Mouse (Mus musculus) thymus, postnatal 0 days (tissue): ENCODE measurements at regions not wholly inside any gene's neighbourhood (a gene's known extent, or its start where the extent isn't known, plus 50 kb on each side); places are given as distances from the start of the nearest gene placed in this dataset.

Source experiments
- DNase-seq: peaks from one replicate; pipeline ENCODE4 v3.0.0-alpha.2; 2015; ENCODE audit warnings: low spot score

GRCm38 (mm10) chr5:118380052-118380421 is 135.0 kb downstream of the 2410131K14Rik start:
- DNase-seq, result no peak

GRCm38 (mm10) chr5:118380422-118381293 is 135.6 kb downstream of the 2410131K14Rik start:
- DNase-seq, result peak; percentile 39

- DNase-seq, result peak; percentile 64
Measured at GRCm38 (mm10) chr5:118381294-118381675, 136.3 kb downstream of the 2410131K14Rik start.

- no peak for DNase-seq
Measured at GRCm38 (mm10) chr5:118386126-118386525, 141.1 kb downstream of the 2410131K14Rik start.

- no peak for DNase-seq
Measured at GRCm38 (mm10) chr5:118388419-118388818, 143.4 kb downstream of the 2410131K14Rik start.

GRCm38 (mm10) chr5:118390691-118391373 is 145.8 kb downstream of the 2410131K14Rik start:
- no peak for DNase-seq

GRCm38 (mm10) chr5:118392932-118393487 is 148.0 kb downstream of the 2410131K14Rik start:
- DNase-seq, result no peak

- no peak for DNase-seq
Measured at GRCm38 (mm10) chr5:118394051-118394450, 149.0 kb downstream of the 2410131K14Rik start.

- DNase-seq, result no peak
Measured at GRCm38 (mm10) chr5:118396004-118396725, 151.1 kb downstream of the 2410131K14Rik start.

GRCm38 (mm10) chr5:118400926-118401325 is 155.9 kb downstream of the 2410131K14Rik start:
- no peak for DNase-seq

- DNase-seq, result no peak
Measured at GRCm38 (mm10) chr5:118404398-118404797, 156.1 kb upstream of the Med13l start.

- no peak for DNase-seq
Measured at GRCm38 (mm10) chr5:118405421-118405820, 155.1 kb upstream of the Med13l start.

- no peak for DNase-seq
Measured at GRCm38 (mm10) chr5:118407451-118407850, 153.0 kb upstream of the Med13l start.

- no peak for DNase-seq
Measured at GRCm38 (mm10) chr5:118407973-118408372, 152.5 kb upstream of the Med13l start.

GRCm38 (mm10) chr5:118408826-118409225 is 151.7 kb upstream of the Med13l start:
- no peak for DNase-seq

- DNase-seq, result peak; percentile 61
Measured at GRCm38 (mm10) chr5:118413428-118414282, 146.8 kb upstream of the Med13l start.

- DNase-seq, result no peak
Measured at GRCm38 (mm10) chr5:118419344-118420037, 141.0 kb upstream of the Med13l start.

GRCm38 (mm10) chr5:118421884-118422821 is 138.3 kb upstream of the Med13l start:
- DNase-seq, result no peak

- DNase-seq, result no peak
Measured at GRCm38 (mm10) chr5:118424177-118424576, 136.3 kb upstream of the Med13l start.
